Mouse (Mus musculus): ENCODE measurements around the gene Plekha1.

Plekha1 gene

DNA sequence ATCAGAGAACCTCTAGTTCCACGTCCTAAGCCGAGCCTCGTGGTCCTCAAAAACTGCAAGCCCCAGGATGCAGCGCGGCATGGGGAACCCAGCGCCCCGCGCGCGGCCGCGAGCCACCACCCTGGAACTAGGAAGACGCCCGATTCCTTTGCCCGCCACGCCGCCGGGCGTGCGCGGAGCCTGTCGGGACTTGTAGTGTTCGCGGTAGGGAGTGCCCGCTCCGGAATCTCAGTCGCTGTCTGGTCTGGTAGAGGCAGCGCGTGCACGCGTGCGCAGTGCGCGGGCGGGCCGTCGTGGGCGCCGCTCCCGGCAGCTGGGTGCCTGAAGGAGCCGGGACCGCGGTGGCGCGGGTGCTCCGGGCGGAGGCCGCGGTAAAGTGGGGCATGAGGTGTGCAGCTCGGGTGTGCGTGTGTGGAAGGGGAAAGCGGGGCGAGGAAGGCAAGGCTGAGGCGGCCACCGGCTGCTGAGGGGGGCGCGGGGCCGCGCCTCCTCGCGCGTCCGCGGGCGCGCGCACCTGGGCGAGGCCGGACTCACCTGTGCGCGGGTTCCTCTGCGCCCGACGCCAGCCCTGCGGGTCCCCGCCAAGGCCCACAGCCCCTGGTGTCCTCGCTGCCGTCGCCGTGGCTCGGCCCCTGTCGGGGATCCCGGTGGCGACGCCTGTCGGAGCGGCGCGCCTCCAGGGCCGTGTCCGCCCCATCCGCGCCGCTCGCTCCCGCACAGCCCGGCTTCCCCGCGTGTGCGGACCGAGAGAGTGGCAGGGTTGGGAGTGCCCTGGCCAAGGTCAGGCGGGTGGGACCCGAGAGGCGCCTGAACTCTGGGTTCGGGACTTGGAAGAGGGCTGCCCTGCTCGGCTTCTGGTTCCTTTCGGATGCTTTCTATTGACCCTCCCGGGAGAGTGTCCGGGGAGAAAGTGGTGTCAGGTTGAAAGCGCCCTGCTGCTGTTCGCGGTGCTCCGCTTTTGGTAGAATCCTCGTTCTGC lies at the start of gene Plekha1:
TSS of gene Plekha1 (plus strand) at position 144 of the 979 bp plus-strand sequence.
- DNase-seq (ENCODE audit: low read depth, low spot score), result peak; percentile 91

DNA sequence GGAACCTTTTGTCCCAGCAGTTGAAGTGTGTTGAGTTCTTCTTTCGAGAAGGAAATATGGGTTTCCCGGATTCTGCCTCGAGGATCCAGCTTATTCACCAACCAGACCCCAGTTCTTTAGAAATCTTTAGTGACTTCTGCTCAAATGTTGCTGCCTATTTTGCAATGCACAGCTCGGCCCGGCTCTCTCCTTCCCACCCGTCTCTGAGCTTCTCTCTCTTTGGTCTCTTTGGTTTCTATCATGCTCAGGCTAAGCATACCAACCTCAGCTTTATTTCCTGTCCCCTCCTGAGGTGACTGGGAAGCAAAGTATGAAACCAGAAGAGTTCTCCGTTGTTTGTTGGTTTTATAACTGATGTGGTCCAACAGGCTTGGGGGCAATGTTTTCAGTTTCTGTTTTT lies 49.3 kb upstream of the Plekha1 start:
- no peak for DNase-seq (ENCODE audit: low read depth, low spot score)

DNA sequence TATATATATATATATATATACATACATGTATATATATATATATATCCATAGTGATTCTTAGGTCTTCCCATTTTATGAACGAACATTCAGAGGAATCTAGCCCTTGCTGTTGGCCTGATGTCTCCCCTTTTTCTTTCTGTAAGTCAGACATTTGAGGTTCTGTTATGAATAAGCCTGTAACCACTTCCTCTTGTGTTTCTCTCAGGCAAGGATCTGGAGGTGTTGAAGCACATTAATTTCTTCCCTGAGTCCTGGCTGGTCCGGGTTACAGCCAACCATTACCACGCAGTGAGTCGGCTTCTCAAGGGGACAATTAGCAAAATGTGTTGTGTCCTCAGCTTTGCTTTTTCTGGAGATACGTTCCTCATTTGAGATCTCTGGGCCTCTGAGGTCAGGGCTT lies 46.7 kb upstream of the Plekha1 start:
- DNase-seq (ENCODE audit: low read depth, low spot score), result no peak

DNA sequence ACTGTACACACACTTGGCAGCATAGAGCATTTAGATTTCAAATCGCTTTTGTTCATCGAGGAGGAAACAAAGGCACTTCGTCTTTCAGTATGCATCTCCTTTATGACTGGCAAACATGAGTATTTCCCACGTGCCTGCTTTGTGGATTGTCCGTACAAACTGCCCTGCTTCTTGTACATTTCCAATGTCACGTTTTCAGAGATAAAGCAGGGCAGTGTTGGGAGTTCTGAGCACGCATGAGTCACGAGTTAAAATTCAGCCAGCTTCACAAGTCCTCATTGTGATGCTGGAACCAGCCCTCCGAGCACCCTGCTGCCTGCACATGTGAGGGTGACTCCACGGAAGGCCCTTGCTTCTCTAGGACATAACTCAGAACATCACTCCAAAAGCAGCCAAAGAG lies 45.9 kb upstream of the Plekha1 start:
- no peak for DNase-seq (ENCODE audit: low read depth, low spot score)

DNA sequence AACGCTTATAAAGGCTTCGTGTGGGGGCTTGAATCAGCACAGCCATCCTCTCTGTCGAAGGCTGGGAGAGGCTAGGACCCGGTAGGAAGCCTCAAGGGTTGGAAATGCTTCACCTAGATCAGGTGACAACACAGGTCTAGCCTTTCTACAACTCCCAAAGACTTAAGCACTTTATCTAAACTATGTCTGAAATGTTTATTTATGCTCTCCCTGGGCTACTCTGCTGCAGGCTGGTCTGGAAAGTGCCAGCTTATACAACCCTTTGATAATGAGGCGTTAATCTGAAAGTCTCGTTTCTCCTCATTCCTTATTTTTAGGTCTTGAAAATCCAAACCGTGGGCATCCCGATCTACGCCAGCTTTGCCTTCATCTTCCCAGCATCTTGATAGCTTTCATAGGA lies 41.6 kb upstream of the Plekha1 start:
- DNase-seq (ENCODE audit: low read depth, low spot score), result no peak

DNA sequence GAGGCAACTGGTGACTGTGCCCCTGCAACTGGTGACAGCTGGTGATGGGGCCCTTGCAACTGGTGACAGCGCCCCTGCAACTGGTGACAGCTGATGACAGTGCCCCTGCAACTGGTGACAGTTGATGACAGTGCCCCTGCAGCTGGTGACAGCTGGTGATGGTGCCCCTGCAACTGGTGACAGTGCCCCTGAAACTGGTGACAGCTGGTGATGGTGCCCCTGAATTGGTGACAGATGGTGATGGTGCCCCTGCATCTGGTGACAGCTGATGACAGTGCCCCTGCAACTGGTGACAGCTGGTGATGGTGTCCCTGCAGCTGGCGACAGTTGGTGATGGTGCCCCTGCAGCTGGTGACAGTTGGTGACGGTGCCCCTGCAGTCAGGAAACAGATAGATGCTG lies 39.2 kb upstream of the Plekha1 start:
- no peak for DNase-seq (ENCODE audit: low read depth, low spot score)

DNA sequence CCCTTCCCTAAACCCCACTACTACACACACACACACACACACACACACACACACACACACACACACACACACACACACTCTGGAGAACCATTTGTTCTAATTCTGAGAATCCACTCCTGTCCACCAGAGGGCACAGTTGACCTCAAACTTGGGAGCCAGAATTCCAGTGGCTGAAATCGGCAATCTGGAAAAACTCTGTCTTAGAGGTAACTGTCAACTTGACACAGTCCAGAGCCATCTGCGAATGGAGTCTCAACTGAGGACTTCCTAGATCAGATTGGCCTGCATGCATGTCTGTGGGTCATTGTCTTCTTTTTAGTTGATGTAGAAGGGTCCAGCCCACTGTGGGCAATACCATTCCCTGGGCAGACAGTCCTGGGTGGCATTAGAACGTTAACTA lies 38.1 kb upstream of the Plekha1 start:
- peak; percentile 57 for DNase-seq (ENCODE audit: low read depth, low spot score)

DNA sequence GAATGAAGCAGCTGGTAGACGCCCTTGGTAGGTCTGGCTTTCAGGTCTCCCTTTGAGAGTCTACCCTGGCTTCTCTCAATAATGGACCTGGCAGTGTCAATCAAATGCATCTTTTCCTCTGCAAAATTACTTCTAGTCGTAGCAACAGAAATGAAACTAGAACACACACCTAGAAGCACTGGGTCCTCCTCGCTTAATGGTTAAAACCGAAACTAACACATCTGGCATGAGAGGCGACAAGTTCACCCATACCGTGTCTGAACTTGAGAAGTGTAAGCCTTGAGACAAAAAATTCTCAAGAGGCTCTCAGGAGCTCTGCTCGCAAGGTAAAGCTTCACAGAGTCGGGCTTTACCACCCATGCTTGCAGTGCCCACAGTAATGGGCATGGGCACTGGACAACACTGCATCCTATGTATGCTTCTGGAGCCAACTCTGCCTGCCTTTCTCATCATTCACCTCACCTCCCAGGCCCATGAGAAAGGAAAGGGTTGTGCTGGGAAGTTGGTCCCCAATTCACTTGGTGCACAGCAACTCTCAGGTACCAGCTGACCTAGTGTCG lies 37.6 kb upstream of the Plekha1 start:
- no peak for DNase-seq (ENCODE audit: low read depth, low spot score)

DNA sequence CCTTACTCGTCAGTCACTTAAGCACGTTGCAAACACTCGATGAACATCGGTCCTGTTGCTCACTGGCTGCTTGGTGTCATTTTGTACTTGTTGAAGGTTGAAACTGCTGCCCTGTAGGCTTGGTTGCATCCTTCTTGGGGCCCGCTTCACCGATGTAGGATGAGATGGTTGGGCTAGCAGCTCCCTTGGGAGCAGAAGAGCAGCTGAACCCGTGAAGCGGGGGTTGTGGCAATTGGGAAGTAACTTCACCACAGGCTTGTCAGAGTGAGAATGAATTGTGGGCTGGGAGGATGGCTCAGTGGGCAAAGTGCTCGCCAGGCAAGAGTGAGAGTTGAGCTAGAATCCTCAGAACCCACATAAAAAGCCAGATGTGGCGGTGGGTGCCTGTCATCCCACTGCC lies 37.1 kb upstream of the Plekha1 start:
- no peak for DNase-seq (ENCODE audit: low read depth, low spot score)

DNA sequence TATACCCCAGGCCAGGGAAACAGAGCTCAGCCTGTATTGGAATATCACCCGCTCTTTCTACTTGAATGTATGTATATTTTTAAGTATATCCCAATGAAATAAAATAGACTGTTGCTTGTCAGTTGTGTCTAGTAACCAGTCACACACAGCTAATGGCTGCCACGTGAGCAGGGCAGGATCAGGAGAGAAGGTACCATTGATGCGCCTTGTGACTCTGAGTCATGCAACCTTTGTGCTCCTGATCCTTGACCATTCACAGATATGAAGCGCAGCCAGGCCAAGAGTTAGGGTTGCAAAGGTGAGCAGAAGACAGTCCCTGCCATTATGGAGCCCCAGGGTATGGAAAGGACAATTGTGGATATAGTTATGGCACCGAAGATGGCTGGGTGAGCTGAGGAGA lies 34.0 kb upstream of the Plekha1 start:
- no peak for DNase-seq (ENCODE audit: low read depth, low spot score)

DNA sequence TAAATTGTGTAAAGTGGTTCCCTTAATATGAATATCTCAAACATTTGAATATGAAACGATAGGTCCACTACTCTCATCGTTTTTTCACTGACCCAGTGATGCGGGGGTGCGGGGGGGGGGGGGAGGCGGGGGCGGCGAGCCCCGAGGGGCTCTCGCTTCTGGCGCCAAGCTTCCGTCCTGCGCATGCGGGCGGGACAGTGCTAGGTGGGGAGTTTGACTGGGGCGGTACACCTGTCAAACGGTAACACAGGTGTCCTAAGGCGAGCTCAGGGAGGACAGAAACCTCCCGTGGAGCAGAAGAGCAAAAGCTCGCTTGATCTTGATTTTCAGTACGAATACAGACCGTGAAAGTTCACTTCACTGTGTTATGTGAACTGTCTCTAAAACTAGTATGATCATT lies 31.3 kb upstream of the Plekha1 start:
- DNase-seq (ENCODE audit: low read depth, low spot score), result peak; percentile 69

DNA sequence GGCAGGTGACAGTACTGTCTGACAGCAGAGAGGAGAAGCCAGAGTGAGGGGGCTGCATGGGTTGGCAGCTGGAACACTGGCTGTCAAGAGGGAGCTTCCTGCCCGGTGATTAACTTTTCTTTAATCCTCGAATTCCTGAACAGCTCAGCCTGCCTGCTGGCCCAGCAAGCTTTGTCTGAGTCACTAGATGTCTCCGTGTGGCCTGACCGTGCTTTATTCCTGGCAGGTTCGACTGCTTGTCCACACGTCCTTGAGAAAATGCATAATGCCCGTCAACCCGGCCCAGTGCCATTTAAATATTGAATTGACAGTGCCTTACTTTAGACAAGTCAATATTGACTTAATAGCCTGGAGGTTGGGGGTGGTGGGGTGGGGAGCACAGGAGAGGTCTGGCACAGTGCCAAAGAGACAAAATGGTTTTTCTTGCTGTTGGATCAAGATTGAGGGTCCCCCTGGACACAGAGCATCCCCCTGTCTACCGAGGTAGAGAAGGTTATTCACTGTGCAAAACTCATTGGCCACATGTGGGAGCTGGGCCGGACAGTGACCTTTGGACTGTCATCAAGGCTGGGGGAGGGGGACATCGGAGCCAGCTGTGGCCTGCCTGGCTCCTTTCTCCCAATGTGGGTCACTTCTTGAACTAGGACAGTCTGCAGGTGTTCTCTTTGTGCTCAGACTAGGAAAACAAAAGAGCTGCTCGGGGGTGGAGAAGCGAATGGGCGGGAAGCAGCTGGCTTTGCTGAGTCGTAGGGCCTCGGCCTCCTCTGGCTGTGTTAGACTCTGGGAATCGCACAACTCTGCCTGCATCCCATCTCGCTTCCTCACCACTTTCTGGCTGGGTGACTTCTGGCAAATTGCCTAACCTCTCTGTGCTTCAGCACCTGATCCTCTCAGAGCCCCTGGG lies 30.3 kb upstream of the Plekha1 start:
- no peak for DNase-seq (ENCODE audit: low read depth, low spot score)

DNA sequence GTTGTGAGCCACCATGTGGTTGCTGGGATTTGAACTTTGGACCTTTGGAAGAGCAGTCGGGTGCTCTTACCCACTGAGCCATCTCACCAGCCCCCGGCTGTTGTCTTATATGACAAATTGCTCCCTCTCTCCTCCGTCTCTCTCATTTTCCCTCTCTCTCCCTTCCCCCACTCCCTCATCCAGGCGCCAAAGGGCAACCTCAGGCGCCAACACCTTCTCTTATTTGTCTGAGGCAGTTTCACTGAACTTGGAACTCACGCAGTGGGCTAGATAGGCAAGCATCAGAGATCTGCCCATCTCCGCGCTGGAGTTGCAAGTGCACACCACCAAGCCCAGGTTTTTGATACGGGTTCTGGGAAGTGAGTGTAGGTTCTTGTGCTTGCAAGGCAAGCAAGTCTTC lies 29.5 kb upstream of the Plekha1 start:
- DNase-seq (ENCODE audit: low read depth, low spot score), result no peak

DNA sequence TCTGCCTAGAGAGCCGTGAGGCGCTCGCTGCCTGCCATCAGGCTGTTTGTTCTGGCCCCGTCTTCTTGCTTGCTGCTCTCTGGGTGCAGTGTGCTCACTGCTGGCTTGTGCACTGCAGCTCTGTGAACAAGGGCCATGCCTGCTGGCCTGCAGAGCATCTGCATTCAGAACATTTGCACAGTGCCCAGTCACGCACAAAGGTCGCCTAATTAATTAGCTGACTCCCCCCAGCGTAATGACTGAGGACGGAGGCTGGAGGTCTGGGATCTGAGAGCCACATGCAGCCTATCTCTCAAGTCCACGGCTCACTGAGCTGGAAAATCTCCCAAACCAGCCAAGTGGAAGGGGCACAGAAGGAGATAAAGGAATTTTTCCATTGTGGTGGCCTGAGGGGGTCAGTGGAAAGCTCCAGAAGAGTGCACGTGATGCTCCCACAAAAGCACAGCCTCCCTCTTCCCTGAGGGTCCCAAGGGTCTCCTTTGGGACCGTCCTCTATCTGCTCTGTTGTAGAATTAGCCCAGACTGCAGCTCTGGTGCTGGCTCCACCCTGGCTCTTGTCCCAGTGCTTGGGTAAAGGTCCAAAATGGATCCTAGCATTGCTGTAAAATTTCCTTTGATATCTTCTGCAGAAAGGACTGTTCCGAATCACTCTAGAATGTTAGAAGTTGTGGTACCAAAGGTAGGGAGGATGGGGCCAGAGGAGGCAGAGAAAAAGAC lies 27.5 kb upstream of the Plekha1 start:
- peak; percentile 67 for DNase-seq (ENCODE audit: low read depth, low spot score)

DNA sequence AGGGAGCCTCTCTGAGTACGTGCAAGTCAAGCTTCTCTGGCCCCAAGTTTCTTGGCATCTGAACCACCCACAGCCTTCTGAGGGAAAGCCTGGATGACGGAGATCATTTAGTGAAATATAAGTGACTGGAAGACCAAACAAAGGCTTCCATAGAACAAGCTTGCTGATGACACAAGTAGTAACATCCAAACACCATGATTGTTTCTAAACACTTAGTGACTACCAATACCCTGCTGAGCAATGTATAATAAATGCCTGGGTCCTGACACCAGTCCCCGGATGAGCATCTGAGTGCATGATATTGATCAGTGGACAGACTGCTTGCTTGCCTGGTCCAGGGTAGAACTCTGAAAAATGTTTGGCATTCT lies 26.9 kb upstream of the Plekha1 start:
- no peak for DNase-seq (ENCODE audit: low read depth, low spot score)

DNA sequence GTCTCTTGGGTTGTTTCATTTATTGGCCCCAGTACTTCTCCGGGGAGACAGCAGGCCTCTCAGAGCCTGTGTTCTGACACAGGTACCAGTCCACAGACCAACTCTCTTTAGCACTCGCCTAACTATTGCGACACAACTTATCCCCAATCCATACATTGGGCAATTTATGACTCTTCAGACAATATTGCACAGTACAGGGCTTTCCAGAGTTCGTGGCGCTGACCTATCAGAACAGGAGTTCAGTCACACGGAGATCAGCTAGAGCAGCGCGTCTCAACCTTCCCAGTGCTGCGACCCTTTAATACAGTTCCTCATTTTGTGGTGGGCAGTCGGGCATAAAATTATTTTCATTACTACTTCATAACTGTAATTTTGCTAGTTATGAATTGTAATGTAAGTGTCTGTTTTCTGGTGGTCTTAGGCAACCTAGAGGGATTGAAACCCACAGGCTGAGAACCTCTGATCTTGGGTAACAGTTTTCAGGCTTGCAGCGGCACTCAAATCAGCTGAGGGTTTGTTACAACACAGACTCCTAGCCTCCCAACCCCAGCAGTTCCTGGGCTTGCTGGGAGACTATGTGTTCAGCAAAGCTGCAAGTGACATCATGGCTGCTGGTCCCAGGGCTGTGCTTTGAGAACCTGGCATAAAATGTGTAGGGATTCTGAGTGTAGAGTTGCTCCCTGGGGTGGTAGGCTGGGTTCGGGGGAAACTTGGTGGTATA lies 26.0 kb upstream of the Plekha1 start:
- DNase-seq (ENCODE audit: low read depth, low spot score), result no peak

DNA sequence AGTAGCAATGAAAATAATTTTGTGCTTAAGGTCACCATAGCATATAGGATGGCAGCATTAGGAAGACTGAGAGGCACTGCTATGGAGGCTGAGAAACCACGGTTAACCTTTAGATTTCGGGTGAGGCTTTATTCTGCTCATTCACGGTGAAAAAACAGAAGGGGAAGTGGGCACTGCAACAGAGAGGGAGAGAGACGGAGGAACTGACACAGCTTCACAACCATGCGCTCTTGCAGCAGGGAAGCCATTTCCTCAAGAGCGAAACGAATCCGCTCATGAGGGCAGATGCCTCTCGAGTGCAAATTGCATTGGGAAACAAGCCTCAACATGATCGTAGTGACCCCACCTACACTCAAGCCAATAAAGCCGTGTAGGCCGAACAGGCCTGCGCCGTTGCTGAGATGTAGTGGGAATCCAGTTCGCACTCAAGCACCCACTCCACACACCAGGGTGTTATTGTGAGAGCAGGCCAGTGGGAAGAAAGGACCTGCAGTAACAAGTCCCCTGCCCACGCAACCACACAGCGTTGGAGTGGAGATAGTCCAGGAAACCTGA lies 18.3 kb upstream of the Plekha1 start:
- no peak for DNase-seq (ENCODE audit: low read depth, low spot score)

DNA sequence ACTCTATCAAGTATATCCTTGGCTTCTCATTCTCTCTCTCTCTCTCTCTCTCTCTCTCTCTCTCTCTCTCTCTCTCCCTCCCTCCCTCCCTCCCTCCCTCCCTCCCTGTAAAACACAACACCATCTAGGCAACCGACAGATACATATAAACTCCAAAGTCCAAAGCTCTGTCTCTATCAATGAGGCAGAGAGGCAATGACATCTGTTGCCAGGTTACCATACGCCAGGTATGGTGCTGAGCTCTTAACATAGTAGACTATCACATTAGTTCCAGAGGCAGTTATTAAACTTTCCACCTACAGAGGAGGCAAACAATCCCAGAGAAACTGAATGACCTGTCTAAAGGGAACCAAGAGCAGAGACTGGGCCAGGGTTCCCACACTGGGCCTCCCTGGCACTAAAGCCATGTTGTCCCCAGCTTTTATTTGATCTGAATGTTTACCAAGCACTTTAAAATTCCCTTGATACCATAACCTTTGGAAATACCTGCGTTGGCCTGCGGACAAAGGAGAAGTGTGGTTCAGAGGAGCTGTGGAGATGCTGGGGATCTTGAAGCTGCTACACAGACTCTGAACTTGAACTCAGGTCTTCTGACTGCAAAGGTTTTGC lies 10.8 kb upstream of the Plekha1 start:
- DNase-seq (ENCODE audit: low read depth, low spot score), result no peak

DNA sequence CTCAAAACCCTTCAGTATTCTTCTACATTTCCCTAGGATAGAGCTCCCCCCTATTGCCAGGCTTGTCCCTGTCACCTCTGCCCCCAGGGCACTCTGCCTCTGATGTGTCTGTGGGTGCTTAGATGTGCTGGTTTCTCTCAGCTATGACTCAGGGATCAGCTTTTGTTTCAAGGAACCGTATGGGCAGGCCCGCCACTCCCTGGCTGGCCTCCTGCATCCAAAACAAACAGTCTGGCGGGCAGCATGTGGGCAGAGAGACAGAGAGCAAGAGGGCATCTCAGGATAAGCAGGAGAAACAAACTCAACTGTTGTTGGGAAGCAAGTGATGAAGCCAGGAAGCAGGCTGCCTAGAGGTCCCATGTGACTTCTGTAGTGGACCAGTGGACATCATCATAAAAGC lies 9.9 kb upstream of the Plekha1 start:
- DNase-seq (ENCODE audit: low read depth, low spot score), result no peak

DNA sequence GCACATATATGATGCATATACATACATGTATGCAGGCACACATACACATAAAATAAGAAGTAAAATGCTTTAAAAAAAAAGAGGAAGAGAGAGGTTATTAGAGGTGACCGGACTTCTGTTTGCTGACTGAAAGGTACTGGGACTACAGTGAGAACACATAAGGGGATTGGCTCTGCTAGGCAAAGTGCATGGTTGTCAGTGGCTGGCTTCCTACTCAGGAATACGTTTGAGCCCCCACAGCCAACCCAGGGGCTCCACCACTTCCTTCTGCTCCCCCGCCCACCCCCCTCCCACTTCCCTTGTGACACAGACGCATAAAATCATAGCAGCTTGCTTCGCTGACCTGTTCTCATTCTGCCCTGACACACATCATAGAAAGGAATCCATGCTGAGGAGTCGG lies 7.6 kb upstream of the Plekha1 start:
- no peak for DNase-seq (ENCODE audit: low read depth, low spot score)

All from retina, postnatal 7 days (tissue).